Mouse (Mus musculus) right cerebral cortex, postnatal 10 days (tissue): ENCODE data around the gene Enox1.

Experiments
- DNase-seq, 2 experiments: peaks; one replicate each; pipeline ENCODE4 v3.0.0; 2021; ENCODE audit warnings: low spot score in 2 of 2

Enox1 gene

GRCm38 (mm10) chr14:77195314-77196020 lies 38.9 kb downstream of the Enox1 start:
- no peak for DNase-seq

- DNase-seq = no peak
These were observed 39.7 kb downstream of the Enox1 start for GRCm38 (mm10) chr14:77196246-77196645.

- DNase-seq = no peak
These were observed 40.9 kb downstream of the Enox1 start for GRCm38 (mm10) chr14:77197414-77197915.

DNA sequence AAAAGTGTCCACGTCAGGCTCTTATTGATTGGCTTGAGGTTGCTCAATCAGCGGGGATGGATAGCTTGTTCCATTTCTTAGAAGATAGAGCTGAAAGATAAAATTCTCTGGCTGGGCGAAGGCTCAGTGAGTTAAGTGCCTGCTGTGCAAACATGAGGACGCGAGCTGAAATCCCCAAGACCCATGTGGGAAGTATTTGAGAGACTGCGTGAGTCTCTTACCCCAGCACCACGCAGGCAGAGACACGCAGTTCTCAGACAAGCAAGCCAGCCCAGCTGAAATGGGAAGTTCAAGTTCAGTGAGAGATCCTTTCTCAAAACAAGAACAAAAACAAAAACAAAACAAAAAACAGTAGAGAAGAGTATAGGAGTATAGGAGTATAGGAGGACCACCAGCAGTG lies 54.3 kb downstream of the Enox1 start:
- no peak for DNase-seq

DNA sequence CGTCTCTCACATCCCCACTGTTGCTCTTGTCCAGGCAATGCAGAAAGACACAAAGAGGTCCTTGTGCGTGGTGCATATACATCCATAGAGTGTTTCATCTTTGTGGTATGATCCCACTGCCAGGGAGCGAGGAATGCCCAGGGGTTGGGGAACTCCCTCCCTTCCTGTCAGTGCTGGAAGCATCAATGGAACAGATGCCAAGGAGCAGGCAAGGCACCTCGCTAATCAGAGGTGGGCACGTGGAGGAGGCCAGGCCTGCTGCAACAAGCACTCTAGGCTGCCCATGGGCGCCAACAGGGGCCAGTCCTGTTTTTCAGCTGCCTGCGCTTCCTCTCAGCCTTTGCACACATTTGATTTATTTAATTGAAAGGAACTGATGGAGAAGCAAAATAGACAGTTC lies 56.6 kb downstream of the Enox1 start:
- no peak for DNase-seq

DNA sequence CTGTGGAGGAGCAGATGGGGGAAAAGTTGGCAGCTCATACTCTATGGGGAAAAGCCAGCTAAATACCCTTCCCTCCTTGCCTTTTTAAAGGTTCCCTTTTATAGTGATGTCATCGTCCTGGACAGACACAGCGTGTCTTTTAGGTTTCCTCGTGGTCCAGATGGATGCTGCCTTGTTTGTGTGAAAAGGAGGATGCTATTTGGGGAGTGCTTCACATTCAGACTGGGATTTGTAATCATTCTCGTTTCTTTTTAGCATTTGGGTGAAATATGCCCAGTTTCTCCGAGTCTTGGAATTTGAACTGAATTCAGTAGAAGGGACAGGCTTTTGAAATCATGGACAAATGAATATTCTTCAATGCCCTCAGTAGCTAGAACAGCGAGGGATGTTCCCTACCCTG lies 58.3 kb downstream of the Enox1 start:
- peak; percentile 51 to 72 for DNase-seq

GRCm38 (mm10) chr14:77225346-77225745 lies 68.8 kb downstream of the Enox1 start:
- peak in 1 of 2 experiments; percentile 72 for DNase-seq

GRCm38 (mm10) chr14:77238811-77239210 lies 82.2 kb downstream of the Enox1 start:
- DNase-seq = no peak

DNA sequence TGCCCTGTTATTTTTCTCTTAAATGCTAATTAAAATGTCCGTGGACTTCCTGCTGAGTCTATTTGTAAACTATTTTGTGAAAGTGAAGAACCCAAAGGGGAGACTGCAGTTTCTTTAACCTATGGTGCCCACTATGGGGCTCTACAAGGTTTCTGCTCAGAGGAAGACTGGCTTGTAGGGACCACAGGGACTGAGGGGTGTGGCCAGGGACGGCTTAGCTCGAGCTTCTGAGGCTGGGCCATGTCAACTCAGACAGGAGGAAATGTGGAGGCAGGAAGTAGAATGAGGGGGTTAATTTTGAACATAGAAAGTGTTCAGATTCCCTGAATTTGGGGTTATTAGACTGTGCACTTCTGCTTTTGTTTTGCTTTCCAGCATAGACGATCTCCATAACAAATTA lies 82.8 kb downstream of the Enox1 start:
- no peak for DNase-seq

- DNase-seq = no peak
These were observed 90.4 kb downstream of the Enox1 start for GRCm38 (mm10) chr14:77246977-77247376.

GRCm38 (mm10) chr14:77248426-77248825 lies 91.9 kb downstream of the Enox1 start:
- no peak for DNase-seq

DNA sequence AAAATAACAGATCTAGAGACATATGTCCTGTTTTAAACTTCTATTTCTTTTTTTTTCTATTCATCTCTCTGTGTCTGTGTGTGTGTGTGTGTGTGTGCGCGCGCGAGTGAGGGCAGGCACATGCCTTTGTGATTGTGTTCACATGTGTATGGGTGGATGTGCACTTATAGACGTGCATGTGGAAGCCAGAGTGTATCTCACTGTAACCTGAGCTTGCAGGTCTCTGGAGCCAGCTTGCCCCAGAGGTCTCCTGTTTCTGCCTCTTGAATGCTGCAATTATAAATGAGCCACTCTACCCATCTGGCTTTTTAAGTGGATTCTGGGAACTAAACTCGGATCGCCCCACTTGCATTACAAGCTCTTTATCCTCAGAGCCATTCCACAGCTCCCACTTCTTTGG lies 92.4 kb downstream of the Enox1 start:
- no peak for DNase-seq

DNA sequence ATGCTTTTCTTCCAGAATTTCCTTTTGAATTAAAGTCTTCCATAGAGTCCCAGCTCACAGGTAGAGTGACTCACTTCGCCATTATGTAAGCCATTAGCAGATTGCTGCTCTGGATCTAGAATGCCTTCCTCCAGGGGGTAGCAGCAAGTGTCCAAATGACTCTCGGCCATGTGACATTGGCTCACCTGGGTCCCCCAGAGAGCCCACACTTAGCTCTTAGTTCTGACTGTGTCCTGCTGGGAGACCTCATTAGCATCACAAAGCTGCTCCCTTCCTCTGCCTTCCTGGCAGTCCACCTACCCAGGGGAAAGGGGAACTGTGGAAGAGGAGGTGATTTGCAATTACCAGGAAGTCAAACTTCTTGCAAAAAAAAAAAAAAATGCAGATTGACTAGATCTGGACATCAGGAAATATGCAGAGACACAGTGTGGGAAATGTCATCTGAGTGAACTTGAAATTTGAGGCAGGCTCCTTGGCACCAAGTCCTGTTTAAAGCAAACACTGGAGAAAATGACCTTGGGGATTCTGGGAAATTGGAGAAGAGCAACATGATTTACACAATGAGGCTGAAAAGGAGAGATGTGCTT lies 94.2 kb downstream of the Enox1 start:
- no peak for DNase-seq

DNA sequence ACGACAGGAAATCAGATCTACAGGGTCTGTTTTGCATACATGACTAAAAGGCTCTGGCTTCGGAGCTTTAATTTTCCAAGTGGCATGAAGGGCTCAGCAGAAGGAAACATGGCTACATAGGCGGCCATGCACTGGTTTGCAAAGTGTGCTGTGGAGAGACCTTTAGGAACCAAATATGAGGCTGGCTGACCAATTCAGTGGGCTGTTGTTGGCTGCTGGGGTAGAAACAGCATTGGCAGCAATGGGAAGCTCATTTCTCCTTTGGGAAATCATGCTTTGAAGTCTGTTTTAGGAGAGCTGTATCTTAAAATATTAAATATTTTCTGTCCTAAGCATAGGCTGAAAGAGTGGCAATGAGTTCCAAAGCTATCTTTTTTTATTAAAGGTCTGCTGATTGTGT lies 98.6 kb downstream of the Enox1 start:
- DNase-seq = no peak

DNA sequence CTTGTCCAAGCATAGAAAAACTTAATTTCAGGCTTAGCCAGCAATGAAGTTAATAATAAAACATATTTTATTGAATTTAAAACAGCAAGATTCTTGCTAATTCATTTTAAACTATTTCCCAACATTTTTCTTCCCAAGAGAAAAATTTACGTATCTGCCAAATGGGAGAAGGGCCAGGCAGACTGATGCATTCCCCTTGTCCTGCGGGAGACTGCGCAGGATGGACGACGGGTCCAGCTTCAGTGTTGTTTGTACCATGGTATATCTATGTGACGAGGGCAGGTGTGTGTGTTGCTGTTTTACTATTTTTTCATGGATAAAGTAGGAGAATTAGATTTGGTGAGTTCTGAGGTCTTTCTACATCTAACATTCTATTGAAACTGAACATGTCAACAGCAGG lies 99.1 kb downstream of the Enox1 start:
- no peak for DNase-seq

- no peak for DNase-seq
These were observed 100.4 kb downstream of the Enox1 start for GRCm38 (mm10) chr14:77256943-77257342.

DNA sequence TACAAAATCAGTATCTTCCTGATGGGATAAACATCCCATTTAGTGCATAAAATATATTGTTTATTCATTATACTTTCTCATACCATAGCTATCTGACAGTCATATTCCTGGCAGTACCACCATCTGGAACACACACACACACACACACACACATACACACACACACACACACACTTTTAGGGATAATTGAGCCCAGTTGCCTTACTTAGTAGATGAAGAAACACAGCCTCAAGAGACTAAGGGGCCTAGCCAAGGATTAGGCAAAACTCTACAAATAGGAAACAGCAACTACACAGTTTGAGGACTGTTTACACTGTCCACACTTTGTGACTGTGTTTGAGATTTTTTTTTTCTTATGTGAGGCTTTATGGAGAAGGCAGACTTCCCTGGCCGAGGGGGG lies 100.9 kb downstream of the Enox1 start:
- no peak for DNase-seq

DNA sequence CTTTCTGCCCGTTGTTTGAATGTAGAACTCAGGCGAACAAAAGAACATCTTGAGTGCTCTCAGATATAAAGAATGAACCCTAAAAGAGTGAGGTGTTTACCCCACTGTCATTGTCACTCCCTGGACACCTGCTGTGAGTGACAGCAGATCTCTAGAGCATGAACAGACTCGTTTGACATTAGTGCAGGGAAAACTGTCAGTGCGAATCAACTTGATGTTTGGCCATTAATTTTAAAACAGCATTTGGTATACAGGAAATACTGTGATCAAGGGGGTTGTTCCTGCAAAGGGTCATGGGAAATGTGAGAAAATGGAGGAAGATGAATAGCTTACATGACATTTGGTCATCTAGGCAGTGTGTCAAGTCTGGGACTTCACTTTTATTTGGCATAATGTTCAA lies 101.6 kb downstream of the Enox1 start:
- DNase-seq = no peak

DNA sequence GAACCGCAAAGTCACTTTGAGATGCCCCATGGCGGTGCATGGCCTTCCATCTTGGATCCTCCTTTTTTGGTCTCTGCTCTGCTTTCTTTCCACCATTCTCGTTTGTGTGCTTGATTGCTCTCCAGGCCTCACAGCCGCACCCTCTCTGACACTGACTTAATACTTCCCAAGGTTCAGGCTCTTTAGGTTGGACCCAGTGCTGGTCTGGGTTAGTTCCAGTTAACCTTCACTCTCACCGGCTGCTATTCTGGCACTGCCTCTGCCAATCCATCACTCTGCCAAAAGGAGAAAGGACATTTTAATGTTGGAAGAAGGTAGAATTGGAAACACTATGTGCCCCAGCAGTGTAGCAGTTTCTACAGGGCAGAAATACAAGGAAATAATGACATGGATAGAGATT lies 103.1 kb downstream of the Enox1 start:
- DNase-seq = no peak

GRCm38 (mm10) chr14:77260107-77260506 lies 103.5 kb downstream of the Enox1 start:
- no peak for DNase-seq

GRCm38 (mm10) chr14:77266805-77267771 lies 110.5 kb downstream of the Enox1 start:
- no peak for DNase-seq

- DNase-seq = no peak
These were observed 115.8 kb downstream of the Enox1 start for GRCm38 (mm10) chr14:77272248-77272930.
